ENCODE assay signal across 10 mouse cellular contexts in the genomic region with DNA sequence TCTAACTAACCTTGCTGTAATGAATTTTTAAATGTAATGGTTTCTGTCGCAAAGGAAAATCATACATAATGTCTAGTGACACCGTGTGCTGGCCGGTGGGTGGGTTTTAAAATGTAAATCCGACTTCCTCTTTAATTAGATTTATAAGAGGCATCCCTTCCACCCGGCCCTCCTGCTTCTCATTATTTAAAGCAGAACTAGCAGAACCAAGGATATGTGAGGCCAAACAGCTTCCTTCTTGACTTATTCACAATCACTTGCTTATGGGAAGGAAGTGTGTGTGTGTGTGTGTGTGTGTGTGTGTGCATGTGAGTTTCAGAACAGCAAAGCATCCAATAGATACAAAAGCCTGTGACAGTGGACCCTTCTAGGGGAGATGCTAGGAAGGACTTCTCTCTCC.
DNase-seq lines count a peak whose midpoint lies in the region; ATAC-seq and TF ChIP-seq lines count a peak whose summit lies in the region.
"Had no signal": no experiment of that assay in that cellular context is flagged by ENCODE, and none has a peak within 500 bp of the region (broad histone marks: within the 10 kb centered on the region; RNA-seq: fewer than 3 reads in every experiment).

No protein-coding gene starts in this region.

- no peaks in the 10 kb centered on the region for H3K36me3 ChIP-seq in heart, embryonic 13.5 days
- H3K36me3 ChIP-seq in lung, embryonic 16.5 days (ENCODE audit: control insufficient read depth, insufficient read depth, low read length) = no peaks in the 10 kb centered on the region
- no peaks in the 10 kb centered on the region for H3K36me3 ChIP-seq in lung, postnatal 0 days (ENCODE audit: insufficient read depth, low read length)
- no peaks in the 10 kb centered on the region for H3K36me3 ChIP-seq in hindbrain, embryonic 15.5 days
- no peaks in the 10 kb centered on the region for H3K36me3 ChIP-seq in neural tube, embryonic 15.5 days

- no peak for TF ChIP-seq CTCF in lung, postnatal 0 days (IDR thresholded peaks at IDR 0.05)
- no peak for TF ChIP-seq CTCF in left cerebral cortex, adult 2 months (IDR thresholded peaks at IDR 0.05)

- peak overlapping the region; percentile 81 for H3K27ac ChIP-seq in heart, embryonic 13.5 days (replicated peaks)
- no peak overlapping the region for H3K27ac ChIP-seq in lung, embryonic 16.5 days (ENCODE audit: low read length)
- no peak overlapping the region for H3K27ac ChIP-seq in lung, postnatal 0 days (ENCODE audit: low read length)
- H3K27ac ChIP-seq in hindbrain, embryonic 15.5 days (replicated peaks) = peak overlapping the region; percentile 63
- no peak overlapping the region for H3K27ac ChIP-seq in neural tube, embryonic 15.5 days (replicated peaks)
- no peak overlapping the region for H3K27ac ChIP-seq in left cerebral cortex, adult 2 months

- ATAC-seq in heart, embryonic 13.5 days (ENCODE audit: extremely low read depth, insufficient number of reproducible peaks, low FRiP score, low TSS enrichment) = no peak
- ATAC-seq in lung, embryonic 16.5 days (ENCODE audit: low read depth) = no peak
- no peak for ATAC-seq in lung, postnatal 0 days
- no peak for ATAC-seq in hindbrain, embryonic 15.5 days (ENCODE audit: low FRiP score, low read depth)
- ATAC-seq in neural tube, embryonic 15.5 days (ENCODE audit: low FRiP score) = no peak
- ATAC-seq: inflammation-experienced regulatory T-cells, adult 6 months had no signal

- H3K4me3 ChIP-seq in heart, embryonic 13.5 days = peak overlapping the region; percentile 39
- H3K4me3 ChIP-seq in lung, embryonic 16.5 days (ENCODE audit: low read length) = no peak overlapping the region
- no peak overlapping the region for H3K4me3 ChIP-seq in lung, postnatal 0 days (ENCODE audit: low read depth, low read length)
- no peak overlapping the region for H3K4me3 ChIP-seq in hindbrain, embryonic 15.5 days
- H3K4me3 ChIP-seq in neural tube, embryonic 15.5 days (replicated peaks) = no peak overlapping the region
- no peak overlapping the region for H3K4me3 ChIP-seq in left cerebral cortex, adult 2 months

- 0 out of 2 replicates have a peak, but pooled peaks cover 4% of the 10 kb centered on the region for H3K9me3 ChIP-seq in heart, embryonic 13.5 days
- no peaks in the 10 kb centered on the region for H3K9me3 ChIP-seq in lung, embryonic 16.5 days (ENCODE audit: control insufficient read depth, low read length)
- no peaks in the 10 kb centered on the region for H3K9me3 ChIP-seq in lung, postnatal 0 days (ENCODE audit: low read length)
- no peaks in the 10 kb centered on the region for H3K9me3 ChIP-seq in hindbrain, embryonic 15.5 days
- H3K9me3 ChIP-seq in neural tube, embryonic 15.5 days (replicated peaks) = no peaks in the 10 kb centered on the region

- TF ChIP-seq EP300 in lung, postnatal 0 days (IDR thresholded peaks at IDR 0.05) = no peak

- DNase-seq in heart, adult 18-20 months = no peak
- DNase-seq in lung, postnatal 0 days (ENCODE audit: low spot score) = no peak
- no peak for DNase-seq in left cerebral cortex, adult 2 months (ENCODE audit: extremely low spot score in 1 of 2, low spot score in 2 of 2)
- no peak for DNase-seq in left cerebral cortex, postnatal 25 days (ENCODE audit: low spot score in 2 of 2)
- DNase-seq: thymus, adult 2 months had no signal

- peak overlapping the region; percentile 66 for H3K9ac ChIP-seq in heart, embryonic 13.5 days
- H3K9ac ChIP-seq in lung, embryonic 16.5 days (ENCODE audit: low read length) = no peak overlapping the region
- no peak overlapping the region for H3K9ac ChIP-seq in lung, postnatal 0 days (replicated peaks; ENCODE audit: low read depth)
- no peak overlapping the region for H3K9ac ChIP-seq in hindbrain, embryonic 15.5 days
- H3K9ac ChIP-seq in neural tube, embryonic 15.5 days (replicated peaks) = no peak overlapping the region

- peak overlapping the region; percentile 63 for H3K4me2 ChIP-seq in heart, embryonic 13.5 days
- H3K4me2 ChIP-seq in lung, embryonic 16.5 days (ENCODE audit: low read depth, low read length) = peak overlapping the region; percentile 51; the same call in 1 of the 2 replicates
- H3K4me2 ChIP-seq in lung, postnatal 0 days (replicated peaks; ENCODE audit: low read depth, low read length) = no peak overlapping the region
- no peak overlapping the region for H3K4me2 ChIP-seq in hindbrain, embryonic 15.5 days
- peak overlapping the region; percentile 49 for H3K4me2 ChIP-seq in neural tube, embryonic 15.5 days

- peaks cover 63% of the 10 kb centered on the region for H3K4me1 ChIP-seq in heart, embryonic 13.5 days
- H3K4me1 ChIP-seq in lung, embryonic 16.5 days (replicated peaks; ENCODE audit: control insufficient read depth, insufficient read depth, low read length) = peaks cover 29% of the 10 kb centered on the region
- peaks cover 8% of the 10 kb centered on the region; the same call in 1 of the 2 replicates for H3K4me1 ChIP-seq in lung, postnatal 0 days (ENCODE audit: insufficient read depth, low read depth, low read length)
- H3K4me1 ChIP-seq in hindbrain, embryonic 15.5 days (replicated peaks) = peaks cover 34% of the 10 kb centered on the region
- peaks cover 42% of the 10 kb centered on the region for H3K4me1 ChIP-seq in neural tube, embryonic 15.5 days

- 59% methylated on average over 5 of the region's 5 CpGs for WGBS in heart, embryonic 13.5 days
- 22% methylated on average over 5 of the region's 5 CpGs for WGBS in lung, embryonic 16.5 days
- WGBS in lung, postnatal 0 days = 30% methylated on average over 5 of the region's 5 CpGs
- WGBS in hindbrain, embryonic 15.5 days = 19% methylated on average over 5 of the region's 5 CpGs
- 13% methylated on average over 5 of the region's 5 CpGs for WGBS in neural tube, embryonic 15.5 days

- intact Hi-C loops in left cerebral cortex, adult 2 months (cut with DNase I) = no loop called here
- intact Hi-C loops in left cerebral cortex, postnatal 25 days (cut with DNase I) = no loop called here

- H3K27me3 ChIP-seq in heart, embryonic 13.5 days (replicated peaks) = peaks cover 60% of the 10 kb centered on the region
- H3K27me3 ChIP-seq in lung, embryonic 16.5 days (ENCODE audit: control insufficient read depth, insufficient read depth, low read depth, low read length) = no peaks in the 10 kb centered on the region
- no peaks in the 10 kb centered on the region for H3K27me3 ChIP-seq in lung, postnatal 0 days (replicated peaks; ENCODE audit: insufficient read depth, low read length)
- peaks cover 3% of the 10 kb centered on the region for H3K27me3 ChIP-seq in hindbrain, embryonic 15.5 days
- peaks cover 6% of the 10 kb centered on the region; the same call in 1 of the 2 replicates for H3K27me3 ChIP-seq in neural tube, embryonic 15.5 days (replicated peaks)

Comparison
In these comparisons a context has a peak if more than half of its experiments do, and no peak if none do; other contexts are left out.
1. H3K4me2 ChIP-seq: peak in heart, embryonic 13.5 days (single experiment), lung, embryonic 16.5 days (single experiment) and neural tube, embryonic 15.5 days (single experiment); none in lung, postnatal 0 days (single experiment) and hindbrain, embryonic 15.5 days (single experiment).
2. H3K27ac ChIP-seq: peak in heart, embryonic 13.5 days (single experiment) and hindbrain, embryonic 15.5 days (single experiment); none in lung, embryonic 16.5 days (single experiment), lung, postnatal 0 days (single experiment), neural tube, embryonic 15.5 days (single experiment) and left cerebral cortex, adult 2 months (single experiment).